Mouse (Mus musculus): ENCODE measurements around the gene Olfr979. TPM values are rescaled to one million over a fixed set of nuclear protein-coding genes. Genes with fewer than 3 reads are reported as not detected.
"Not testable (repeated sequence)": the region's sequence is repeated elsewhere in the genome, so short reads cannot be mapped to it uniquely, and the experiment has no call there.

Gene Olfr979
- polyA plus RNA-seq (2014; fragmentation: Nextera tagmentation; extraction: Ambion mirVana), result not detected in 2 replicates

- no peak within 1 kb of the TSS for H3K27ac ChIP-seq (ENCODE audit: low read depth)
- ATAC-seq (replicated peaks; ENCODE audit: low FRiP score, low TSS enrichment, low read depth), result no peak
- H3K4me1 ChIP-seq (replicated peaks; ENCODE audit: control insufficient read depth, insufficient read depth, low read length), result no peaks in the 10 kb centered on the region
- no peak within 1 kb of the TSS for H3K9ac ChIP-seq (ENCODE audit: low read length)
- H3K4me3 ChIP-seq (ENCODE audit: low read depth, low read length), result no peak within 1 kb of the TSS
- no peaks in the 10 kb centered on the region for H3K27me3 ChIP-seq (replicated peaks; ENCODE audit: control insufficient read depth, insufficient read depth, low read length)
- H3K36me3 ChIP-seq (ENCODE audit: control insufficient read depth, insufficient read depth, low read length), result no peaks in the 10 kb centered on the region
- 89% methylated on average over 1 of the region's 1 CpGs for WGBS
- H3K4me2 ChIP-seq (ENCODE audit: low read length), result no peak within 1 kb of the TSS
- no peak for DNase-seq (ENCODE audit: low spot score)
- H3K9me3 ChIP-seq (ENCODE audit: control insufficient read depth, low read length), result no peaks in the 10 kb centered on the region
These were observed at the start of gene Olfr979 for GRCm38 (mm10) chr9:40003365-40003764. Olfr979 (minus strand) TSS chr9:40003465.

- Histone ChIP-seq H3K4me1 (replicated peaks; ENCODE audit: control insufficient read depth, insufficient read depth, low read length) (no peaks in the 10 kb centered on the region), H3K27me3 (replicated peaks; ENCODE audit: control insufficient read depth, insufficient read depth, low read length) (no peaks in the 10 kb centered on the region), H3K9me3 (ENCODE audit: control insufficient read depth, low read length) (no peaks in the 10 kb centered on the region), H3K4me3 (ENCODE audit: low read depth, low read length) (no peak overlapping the region), H3K9ac (ENCODE audit: low read length) (no peak overlapping the region), H3K27ac (ENCODE audit: low read depth) (no peak overlapping the region), H3K36me3 (ENCODE audit: control insufficient read depth, insufficient read depth, low read length) (no peaks in the 10 kb centered on the region), H3K4me2 (ENCODE audit: low read length) (no peak overlapping the region)
- DNase-seq (ENCODE audit: low spot score) (no peak), ATAC-seq (replicated peaks; ENCODE audit: low FRiP score, low TSS enrichment, low read depth) (no peak)
- 94% methylated on average over 19 of the region's 19 CpGs for WGBS
These were observed 46.9 kb upstream of the Olfr979 start for GRCm38 (mm10) chr9:40050138-40050537.

- Histone ChIP-seq H3K4me1 (replicated peaks; ENCODE audit: control insufficient read depth, insufficient read depth, low read length) (no peaks in the 10 kb centered on the region), H3K4me2 (ENCODE audit: low read length) (no peak within 1 kb of the TSS), H3K9me3 (ENCODE audit: control insufficient read depth, low read length) (no peaks in the 10 kb centered on the region), H3K27ac (ENCODE audit: low read depth) (no peak within 1 kb of the TSS), H3K36me3 (ENCODE audit: control insufficient read depth, insufficient read depth, low read length) (no peaks in the 10 kb centered on the region), H3K9ac (ENCODE audit: low read length) (no peak within 1 kb of the TSS), H3K4me3 (ENCODE audit: low read depth, low read length) (no peak within 1 kb of the TSS), H3K27me3 (replicated peaks; ENCODE audit: control insufficient read depth, insufficient read depth, low read length) (no peaks in the 10 kb centered on the region)
- no peak for DNase-seq (ENCODE audit: low spot score)
- ATAC-seq (replicated peaks; ENCODE audit: low FRiP score, low TSS enrichment, low read depth), result no peak
- WGBS, result 65% methylated on average over 2 of the region's 2 CpGs
These were observed 17.9 kb upstream of the Olfr979 start, which contains the start of gene Olfr981 for GRCm38 (mm10) chr9:40021164-40021563. Olfr981 (plus strand) TSS chr9:40021464.

- Histone ChIP-seq H3K27ac (ENCODE audit: low read depth) (no peak within 1 kb of the TSS), H3K4me2 (ENCODE audit: low read length) (no peak within 1 kb of the TSS), H3K4me1 (replicated peaks; ENCODE audit: control insufficient read depth, insufficient read depth, low read length) (no peaks in the 10 kb centered on the region), H3K9me3 (ENCODE audit: control insufficient read depth, low read length) (no peaks in the 10 kb centered on the region), H3K9ac (ENCODE audit: low read length) (no peak within 1 kb of the TSS), H3K36me3 (ENCODE audit: control insufficient read depth, insufficient read depth, low read length) (no peaks in the 10 kb centered on the region), H3K4me3 (ENCODE audit: low read depth, low read length) (no peak within 1 kb of the TSS), H3K27me3 (replicated peaks; ENCODE audit: control insufficient read depth, insufficient read depth, low read length) (no peaks in the 10 kb centered on the region)
- ATAC-seq (replicated peaks; ENCODE audit: low FRiP score, low TSS enrichment, low read depth) (no peak), DNase-seq (ENCODE audit: low spot score) (no peak)
- 86% methylated on average over 1 of the region's 1 CpGs for WGBS
These were observed 6.2 kb upstream of the Olfr979 start, which contains the start of gene Olfr980 for GRCm38 (mm10) chr9:40009482-40009881. Olfr980 (minus strand) TSS chr9:40009582.

- Histone ChIP-seq H3K9me3 (ENCODE audit: control insufficient read depth, low read length) (no peaks in the 10 kb centered on the region), H3K27ac (ENCODE audit: low read depth) (no peak within 1 kb of the TSS), H3K36me3 (ENCODE audit: control insufficient read depth, insufficient read depth, low read length) (no peaks in the 10 kb centered on the region), H3K9ac (ENCODE audit: low read length) (no peak within 1 kb of the TSS), H3K27me3 (replicated peaks; ENCODE audit: control insufficient read depth, insufficient read depth, low read length) (no peaks in the 10 kb centered on the region), H3K4me2 (ENCODE audit: low read length) (no peak within 1 kb of the TSS), H3K4me1 (replicated peaks; ENCODE audit: control insufficient read depth, insufficient read depth, low read length) (no peaks in the 10 kb centered on the region), H3K4me3 (ENCODE audit: low read depth, low read length) (no peak within 1 kb of the TSS)
- 79% methylated on average over 2 of the region's 2 CpGs for WGBS
- no peak for ATAC-seq (replicated peaks; ENCODE audit: low FRiP score, low TSS enrichment, low read depth)
- DNase-seq (ENCODE audit: low spot score), result no peak
These were observed 11.5 kb downstream of the Olfr979 start, which contains the start of gene Olfr978 for GRCm38 (mm10) chr9:39991813-39992212. Olfr978 (plus strand) TSS chr9:39992113.

GRCm38 (mm10) chr9:39976581-39977145, 26.6 kb downstream of the Olfr979 start:
- not testable (repeated sequence) for DNase-seq (ENCODE audit: low spot score); H3K4me3 ChIP-seq (ENCODE audit: low read depth, low read length); H3K36me3 ChIP-seq (ENCODE audit: control insufficient read depth, insufficient read depth, low read length); ATAC-seq (replicated peaks; ENCODE audit: low FRiP score, low TSS enrichment, low read depth); H3K27ac ChIP-seq (ENCODE audit: low read depth); H3K9ac ChIP-seq (ENCODE audit: low read length); H3K4me2 ChIP-seq (ENCODE audit: low read length); H3K27me3 ChIP-seq (replicated peaks; ENCODE audit: control insufficient read depth, insufficient read depth, low read length); H3K9me3 ChIP-seq (ENCODE audit: control insufficient read depth, low read length); H3K4me1 ChIP-seq (replicated peaks; ENCODE audit: control insufficient read depth, insufficient read depth, low read length)
- WGBS, result 83% methylated on average over 1 of the region's 1 CpGs

- H3K9me3 ChIP-seq (ENCODE audit: control insufficient read depth, low read length); H3K9ac ChIP-seq (ENCODE audit: low read length); H3K36me3 ChIP-seq (ENCODE audit: control insufficient read depth, insufficient read depth, low read length); H3K27ac ChIP-seq (ENCODE audit: low read depth); DNase-seq (ENCODE audit: low spot score); H3K27me3 ChIP-seq (replicated peaks; ENCODE audit: control insufficient read depth, insufficient read depth, low read length); H3K4me2 ChIP-seq (ENCODE audit: low read length); ATAC-seq (replicated peaks; ENCODE audit: low FRiP score, low TSS enrichment, low read depth); H3K4me3 ChIP-seq (ENCODE audit: low read depth, low read length); H3K4me1 ChIP-seq (replicated peaks; ENCODE audit: control insufficient read depth, insufficient read depth, low read length): not testable (repeated sequence)
- 62% methylated on average over 5 of the region's 9 CpGs for WGBS
These were observed 42.2 kb downstream of the Olfr979 start, which contains the start of gene Olfr976 for GRCm38 (mm10) chr9:39961033-39961432. Olfr976 (minus strand) TSS chr9:39961133.

GRCm38 (mm10) chr9:39951946-39952345, 51.3 kb downstream of the Olfr979 start, which contains the start of gene Olfr975:
Olfr975 (minus strand) TSS chr9:39952046.
- Histone ChIP-seq H3K9ac (ENCODE audit: low read length) (no peak within 1 kb of the TSS), H3K27me3 (replicated peaks; ENCODE audit: control insufficient read depth, insufficient read depth, low read length) (no peaks in the 10 kb centered on the region), H3K4me2 (ENCODE audit: low read length) (no peak within 1 kb of the TSS), H3K9me3 (ENCODE audit: control insufficient read depth, low read length) (no peaks in the 10 kb centered on the region), H3K36me3 (ENCODE audit: control insufficient read depth, insufficient read depth, low read length) (no peaks in the 10 kb centered on the region), H3K27ac (ENCODE audit: low read depth) (no peak within 1 kb of the TSS), H3K4me3 (ENCODE audit: low read depth, low read length) (no peak within 1 kb of the TSS), H3K4me1 (replicated peaks; ENCODE audit: control insufficient read depth, insufficient read depth, low read length) (no peaks in the 10 kb centered on the region)
- WGBS, result 65% methylated on average over 1 of the region's 1 CpGs
- no peak for DNase-seq (ENCODE audit: low spot score)
- ATAC-seq (replicated peaks; ENCODE audit: low FRiP score, low TSS enrichment, low read depth), result no peak

All from intestine, embryonic 14.5 days (tissue).